Mouse (Mus musculus): Measurements from ENCODE around the gene Capn10.

Gene Capn10

DNA sequence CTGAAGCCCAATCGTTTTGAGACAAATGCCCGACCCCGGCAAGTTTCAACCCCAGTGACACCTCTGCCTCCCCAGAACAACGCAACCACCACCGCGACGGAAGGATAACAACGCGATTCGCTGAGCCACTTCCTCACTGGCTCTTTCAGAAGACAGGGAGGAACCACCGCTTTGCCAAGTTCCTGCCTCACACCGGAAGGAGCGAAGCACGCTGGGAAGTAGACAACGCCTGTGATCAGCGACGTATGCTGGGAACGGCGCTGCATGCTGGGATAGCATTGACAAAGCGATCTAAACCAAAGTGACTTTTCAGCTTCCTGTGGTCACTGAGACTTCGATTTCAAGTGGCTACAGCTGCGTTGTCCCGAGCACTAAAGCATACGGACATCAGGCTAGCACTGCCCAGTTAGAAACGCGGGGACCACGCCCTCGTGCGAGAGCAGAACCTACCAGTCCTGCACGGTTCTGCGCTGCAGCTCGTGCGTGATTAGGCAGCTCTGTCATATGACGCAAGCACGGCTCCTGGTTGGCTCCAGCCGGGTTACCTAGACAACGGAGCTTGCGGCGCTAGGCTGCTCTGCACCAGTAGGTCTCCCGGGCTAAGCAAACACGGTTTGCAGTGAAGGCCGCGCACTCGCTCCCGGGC lies at the start of gene Capn10:
Gene Capn10, plus strand, starts transcription at position 195 of the 646 bp plus-strand sequence.
- DNase-seq = peak; percentile 90

DNA sequence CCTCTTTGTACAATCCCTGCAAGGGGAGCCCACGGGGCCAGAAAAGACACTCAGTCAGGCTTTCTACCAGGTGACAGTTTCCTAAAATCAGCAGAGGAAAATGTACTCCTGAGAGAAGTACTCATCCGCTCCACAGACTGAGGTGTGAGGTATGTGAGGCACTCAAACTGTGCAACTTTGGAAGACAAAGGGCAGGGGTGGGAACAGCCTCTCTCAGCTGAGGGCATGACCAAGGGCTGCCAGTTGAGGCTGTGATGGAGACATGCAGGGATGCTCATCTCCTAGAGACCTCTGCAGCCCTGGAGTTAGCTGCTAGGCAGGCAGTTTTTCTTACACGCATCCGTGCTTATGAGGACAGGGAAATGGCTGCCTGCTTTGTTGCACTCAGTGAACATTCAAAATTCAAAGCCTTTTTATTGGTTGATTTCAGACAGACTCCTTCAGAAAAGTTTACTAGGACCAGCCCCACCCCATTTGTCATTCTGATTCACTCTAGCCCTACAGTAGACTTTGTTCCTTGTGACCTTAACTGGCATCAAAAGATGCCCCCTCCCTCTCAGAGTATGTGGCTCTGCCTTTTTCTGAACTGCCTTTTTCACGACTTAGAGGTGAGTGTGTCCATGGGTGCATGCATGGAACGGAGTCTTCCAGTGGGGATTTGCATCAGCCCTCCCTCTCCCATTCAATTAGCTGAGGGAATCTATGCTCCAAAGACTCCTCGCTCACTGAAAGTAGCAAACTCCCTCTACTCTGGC lies 45.1 kb upstream of the Capn10 start:
- no peak for DNase-seq

DNA sequence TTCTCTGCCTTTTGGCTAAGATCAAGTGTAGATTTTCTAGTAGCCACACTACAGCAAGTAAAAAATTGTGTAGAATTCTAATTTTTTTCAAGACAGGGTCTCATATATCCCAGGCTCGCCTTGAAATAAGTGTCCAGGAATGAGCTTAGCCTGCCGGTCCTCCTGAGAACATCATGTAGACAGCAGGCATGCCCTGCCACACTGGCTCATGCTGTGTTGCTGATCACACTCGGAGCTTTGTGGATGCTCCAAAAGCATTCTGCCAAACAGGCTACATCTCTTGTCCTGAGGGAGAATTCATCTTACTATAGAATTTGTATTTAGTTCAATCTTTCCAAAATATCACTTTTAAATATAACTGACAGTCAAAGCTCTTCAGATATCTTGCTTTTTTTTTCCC lies 41.4 kb upstream of the Capn10 start:
- DNase-seq = no peak

DNA sequence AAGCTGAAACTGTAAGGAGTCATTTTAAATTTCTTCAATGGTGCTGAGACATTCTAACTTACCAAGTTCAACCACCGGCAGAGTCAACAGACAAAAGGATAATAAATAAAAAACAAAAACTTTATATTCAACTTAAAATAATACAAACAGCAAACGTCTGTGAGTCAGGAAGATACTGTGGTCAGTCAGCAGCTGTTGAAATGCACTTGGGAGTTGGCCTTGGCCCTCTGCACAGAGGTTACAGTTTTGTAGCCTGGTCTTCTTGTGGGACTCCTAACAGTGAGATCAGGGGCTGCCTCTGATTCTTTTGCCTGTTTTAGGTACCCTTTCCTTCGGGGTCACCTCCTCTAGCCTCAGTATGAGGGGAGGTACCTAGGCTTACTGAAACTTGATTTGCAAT lies 40.3 kb upstream of the Capn10 start:
- DNase-seq = no peak

DNA sequence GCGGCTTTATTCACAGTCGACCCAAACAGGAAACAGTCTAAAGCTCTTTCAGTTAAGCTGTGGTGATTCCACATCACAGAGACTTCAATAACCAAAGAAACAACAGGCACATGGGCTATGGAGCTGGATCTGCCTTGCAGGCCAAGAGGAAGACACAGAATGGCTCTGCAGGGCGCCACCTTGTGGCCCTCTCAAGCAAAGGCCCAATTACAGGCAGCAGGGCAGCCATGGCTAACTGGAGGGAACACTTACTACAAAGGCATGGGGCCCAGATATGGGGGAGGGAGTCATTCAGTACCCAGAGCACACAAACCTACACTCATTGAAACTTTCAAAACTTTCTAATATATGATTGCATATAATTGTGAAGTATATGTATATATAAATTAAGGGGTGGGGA lies 39.1 kb upstream of the Capn10 start:
- DNase-seq = peak; percentile 87

DNA sequence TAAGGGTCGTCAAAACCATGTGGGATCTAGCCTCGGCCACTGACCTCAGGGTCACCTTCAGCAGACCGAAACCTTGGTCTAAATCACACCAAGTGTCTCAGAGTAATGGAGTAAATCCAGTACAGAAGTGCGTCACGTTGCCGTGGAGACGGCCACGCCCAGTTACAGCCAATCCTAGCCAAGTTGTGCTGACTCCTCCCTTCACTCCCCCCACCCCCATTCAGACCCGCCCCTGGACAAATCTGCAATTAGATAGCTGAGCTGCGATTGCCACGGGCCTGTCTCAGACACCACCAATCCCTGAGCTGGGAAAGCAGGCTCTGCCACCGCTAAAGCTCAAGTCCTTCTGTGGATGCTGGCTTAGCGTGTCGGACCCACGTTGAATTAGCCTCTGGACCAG lies 31.4 kb upstream of the Capn10 start, which contains the start of gene Ankmy1:
Gene Ankmy1, minus strand, starts transcription at position 121 of the 400 bp plus-strand sequence.
- DNase-seq = no peak

DNA sequence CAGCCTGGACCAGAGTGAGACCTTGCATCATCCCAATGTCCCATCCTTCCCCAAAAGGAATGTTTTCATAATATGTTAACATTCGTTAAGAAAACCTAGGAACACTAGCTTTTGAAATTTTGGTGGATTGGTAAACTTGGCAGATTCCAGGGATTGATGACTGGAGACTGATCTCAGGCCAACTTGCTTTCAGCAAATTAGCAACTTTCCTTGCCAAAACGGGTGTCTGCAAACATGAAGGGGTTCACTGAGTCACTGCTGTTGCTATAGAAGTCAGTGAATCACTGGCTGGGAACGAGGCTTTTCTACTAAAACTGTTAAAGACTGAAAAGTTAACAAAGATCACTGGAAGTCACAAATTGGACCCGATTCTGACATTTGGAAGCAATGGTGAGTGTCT lies 30.5 kb upstream of the Capn10 start:
- DNase-seq = no peak

DNA sequence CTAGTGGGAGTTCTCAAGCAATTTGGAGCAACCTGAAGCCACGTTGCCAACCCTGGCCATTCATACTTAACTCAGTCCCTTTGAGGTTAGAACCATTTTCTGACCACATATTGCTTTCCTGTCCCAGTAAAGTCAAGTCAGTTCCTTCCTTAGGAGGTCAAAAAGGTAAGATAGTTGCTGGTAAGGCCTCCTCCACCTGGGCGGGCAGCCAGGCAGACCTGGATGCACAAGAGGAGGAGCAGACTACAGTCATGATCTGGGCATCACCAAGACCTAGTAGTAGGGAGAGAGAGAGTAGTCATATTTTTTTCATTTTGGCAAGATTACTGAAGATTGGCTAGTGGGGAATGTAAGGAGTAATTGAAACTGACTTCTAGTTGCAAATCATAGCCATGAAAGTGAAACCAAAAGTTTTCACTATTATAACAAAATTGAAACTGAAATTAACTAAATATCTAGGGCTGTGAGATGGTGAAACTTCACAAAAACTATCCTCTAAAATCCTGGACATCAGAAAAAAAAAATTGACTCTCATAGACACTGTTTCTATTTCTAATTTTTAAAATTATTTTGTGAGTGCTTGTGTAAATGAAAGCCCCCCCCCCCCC lies 28.4 kb upstream of the Capn10 start:
- no peak for DNase-seq

DNA sequence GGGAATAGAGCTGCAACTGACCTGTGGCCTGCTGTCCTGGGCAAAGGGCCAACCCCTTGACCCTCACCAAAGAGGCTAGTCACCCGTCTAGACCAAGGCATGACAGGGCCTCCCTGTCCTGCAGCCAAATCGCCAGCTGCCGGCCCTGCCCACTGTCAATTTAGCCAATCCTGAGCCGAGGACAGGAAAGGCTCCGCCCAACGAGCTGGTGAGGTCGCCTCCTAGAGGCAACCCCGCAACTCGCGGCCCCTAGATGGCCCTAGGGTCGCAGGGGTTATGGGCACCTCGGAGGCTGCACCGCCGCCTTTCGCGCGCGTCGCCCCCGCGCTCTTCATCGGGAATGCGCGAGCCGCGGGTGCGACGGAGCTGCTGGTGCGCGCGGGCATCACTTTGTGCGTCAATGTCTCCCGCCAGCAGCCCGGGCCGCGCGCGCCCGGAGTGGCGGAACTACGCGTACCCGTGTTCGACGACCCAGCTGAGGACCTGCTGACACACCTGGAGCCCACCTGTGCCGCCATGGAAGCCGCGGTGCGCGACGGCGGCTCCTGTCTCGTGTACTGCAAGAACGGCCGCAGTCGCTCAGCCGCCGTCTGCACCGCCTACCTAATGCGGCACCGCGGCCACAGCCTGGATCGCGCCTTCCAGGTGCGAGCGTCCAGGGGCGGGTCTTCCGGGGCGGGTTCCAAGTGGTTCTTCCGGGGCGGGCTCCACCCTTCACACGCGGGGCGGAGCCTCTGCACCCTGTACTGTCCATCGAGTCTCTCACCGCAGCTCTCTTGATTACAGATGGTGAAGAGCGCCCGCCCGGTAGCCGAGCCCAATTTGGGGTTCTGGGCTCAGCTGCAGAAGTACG lies 27.2 kb upstream of the Capn10 start, which contains the start of gene Dusp28:
Gene Dusp28, plus strand, starts transcription at position 203 of the 853 bp plus-strand sequence.
- DNase-seq = peak; percentile 88

DNA sequence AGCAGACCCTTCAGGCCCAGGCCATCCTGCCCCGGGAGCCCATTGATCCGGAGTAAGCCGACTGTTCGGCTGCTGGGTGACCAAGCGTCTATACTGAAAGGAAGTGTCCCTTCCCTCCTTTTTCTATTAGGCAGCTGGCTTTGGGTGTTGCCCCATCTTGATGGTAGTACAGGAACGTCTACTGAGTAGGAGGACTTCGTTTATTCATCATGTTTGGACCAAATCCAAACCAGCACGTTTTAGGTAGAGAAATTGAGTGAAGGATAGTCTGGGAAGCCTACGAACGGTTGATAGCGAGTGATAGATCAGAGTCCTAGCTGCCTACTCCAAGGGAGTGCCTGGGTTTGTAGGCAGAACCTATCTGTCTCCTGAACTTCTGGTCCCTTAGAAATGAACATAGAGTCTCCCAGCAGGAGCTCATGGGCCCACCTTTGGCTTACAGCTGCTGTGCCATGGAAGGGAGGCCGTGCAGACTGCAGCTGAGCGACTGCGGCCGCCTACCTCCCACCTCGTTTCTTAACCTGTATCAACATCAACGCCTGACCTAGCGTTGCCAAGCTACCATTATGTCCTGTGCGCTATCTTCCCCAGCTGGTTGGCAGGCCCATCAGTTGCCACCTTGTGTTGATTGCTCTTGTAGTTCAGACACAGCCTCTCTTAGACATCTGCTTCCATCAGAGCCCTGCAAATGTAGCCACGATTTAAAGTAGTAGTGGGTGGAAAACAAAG lies 26.4 kb upstream of the Capn10 start:
- no peak for DNase-seq

DNA sequence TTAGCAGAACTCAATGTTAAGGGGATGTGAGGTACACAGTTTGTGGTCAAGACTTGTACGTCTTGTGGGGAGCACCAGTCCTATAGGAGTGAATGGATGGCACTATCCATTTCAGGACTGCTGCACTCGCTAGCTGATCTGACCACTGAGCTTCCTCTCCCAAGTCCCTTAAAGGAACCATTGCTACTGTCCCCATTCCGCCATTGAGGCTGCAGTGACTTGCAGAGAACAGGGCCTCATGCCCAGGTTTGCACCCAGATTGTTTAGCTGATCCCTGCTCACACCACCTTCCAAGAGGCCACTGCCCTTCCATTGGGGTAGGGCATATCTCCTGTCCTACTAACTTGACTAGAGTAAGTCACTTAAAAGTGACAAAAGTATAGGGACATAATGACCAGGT lies 25.5 kb upstream of the Capn10 start:
- no peak for DNase-seq

DNA sequence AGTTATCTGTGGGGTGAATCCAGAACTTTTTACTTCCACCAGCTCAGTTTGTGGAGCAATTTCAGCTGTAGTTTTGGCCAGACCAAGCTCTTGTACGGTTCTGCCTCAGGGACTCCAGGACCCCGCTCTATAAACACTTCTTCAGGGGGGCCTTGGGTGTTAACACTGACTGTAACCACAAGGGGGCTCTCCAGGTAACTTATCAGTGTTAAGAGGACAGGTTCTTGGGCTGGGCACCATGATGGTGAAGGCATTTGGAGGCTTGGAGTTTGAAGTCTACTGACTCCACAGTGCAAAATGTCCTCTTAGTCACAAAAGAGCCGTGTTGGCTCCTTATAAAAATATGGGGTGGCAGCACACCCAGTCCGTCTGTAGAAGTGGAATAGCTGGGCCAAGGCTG lies 25.1 kb upstream of the Capn10 start:
- DNase-seq = no peak

DNA sequence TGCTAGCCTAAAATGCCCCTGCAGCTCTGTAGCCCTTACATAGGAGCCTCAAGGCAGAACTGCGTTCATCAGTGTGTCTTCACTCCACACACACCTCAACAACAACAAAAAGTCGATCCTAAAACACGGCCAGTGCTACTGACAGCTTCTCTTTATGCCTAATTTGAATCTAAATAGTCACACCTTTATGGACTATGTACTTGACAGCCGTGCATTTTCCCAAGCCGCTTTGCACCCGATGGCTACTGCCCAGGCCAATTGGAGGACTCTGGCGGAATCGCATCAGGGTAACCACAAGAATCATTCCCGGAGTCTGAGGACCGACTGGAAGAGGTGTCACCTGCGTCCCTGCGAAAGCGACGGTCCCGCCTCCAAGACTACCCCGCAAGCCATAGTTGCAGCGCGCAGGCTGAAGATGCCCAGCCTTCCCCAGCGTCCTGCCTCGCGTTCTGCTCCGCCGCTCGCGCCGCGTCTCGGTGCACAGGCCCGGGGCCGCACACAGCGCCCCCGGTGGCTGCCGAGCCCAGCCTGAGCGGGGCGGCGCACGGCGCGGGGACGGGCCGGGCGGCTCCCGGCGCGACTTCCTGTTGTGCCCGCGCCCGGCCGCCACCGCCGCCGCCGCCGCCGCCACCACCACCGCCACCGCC lies 23.8 kb upstream of the Capn10 start, which contains the start of gene Rnpepl1:
Gene Rnpepl1, plus strand, starts transcription at position 545 of the 647 bp plus-strand sequence.
- peak; percentile 80 for DNase-seq

DNA sequence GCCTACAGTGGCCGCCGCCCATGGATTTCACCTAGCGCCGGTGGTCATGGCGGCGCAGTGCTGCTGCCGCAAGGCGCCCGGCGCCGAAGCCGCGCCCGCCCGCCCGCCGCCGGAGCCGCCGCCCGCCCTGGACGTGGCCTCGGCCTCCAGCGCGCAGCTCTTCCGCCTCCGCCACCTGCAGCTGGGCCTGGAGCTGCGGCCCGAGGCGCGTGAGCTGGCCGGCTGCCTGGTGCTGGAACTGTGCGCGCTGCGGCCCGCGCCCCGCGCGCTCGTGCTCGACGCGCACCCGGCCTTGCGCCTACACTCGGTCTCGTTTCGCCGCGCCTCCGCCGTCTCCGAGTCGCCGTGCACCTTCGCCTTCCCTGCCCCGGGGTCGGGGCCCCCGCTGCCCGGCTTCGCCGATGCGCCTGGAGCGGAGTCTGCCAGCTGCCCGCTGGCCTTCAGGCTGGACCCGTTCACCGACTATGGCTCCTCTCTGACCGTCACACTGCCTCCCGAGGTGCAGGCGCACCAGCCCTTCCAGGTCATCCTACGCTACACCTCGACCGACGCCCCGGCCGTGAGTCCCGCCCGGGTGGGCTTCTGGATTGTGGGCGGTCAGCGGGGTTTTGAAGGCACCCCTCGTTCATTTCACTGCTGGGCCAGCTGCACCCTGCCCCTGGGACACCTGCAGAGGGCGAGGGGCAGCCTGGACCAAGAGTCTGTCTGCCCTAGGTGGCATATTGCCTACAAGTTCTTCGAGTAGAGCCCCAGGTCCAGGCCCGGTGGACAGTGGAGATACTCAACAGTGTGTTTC lies 23.1 kb upstream of the Capn10 start:
- peak; percentile 79 for DNase-seq

DNA sequence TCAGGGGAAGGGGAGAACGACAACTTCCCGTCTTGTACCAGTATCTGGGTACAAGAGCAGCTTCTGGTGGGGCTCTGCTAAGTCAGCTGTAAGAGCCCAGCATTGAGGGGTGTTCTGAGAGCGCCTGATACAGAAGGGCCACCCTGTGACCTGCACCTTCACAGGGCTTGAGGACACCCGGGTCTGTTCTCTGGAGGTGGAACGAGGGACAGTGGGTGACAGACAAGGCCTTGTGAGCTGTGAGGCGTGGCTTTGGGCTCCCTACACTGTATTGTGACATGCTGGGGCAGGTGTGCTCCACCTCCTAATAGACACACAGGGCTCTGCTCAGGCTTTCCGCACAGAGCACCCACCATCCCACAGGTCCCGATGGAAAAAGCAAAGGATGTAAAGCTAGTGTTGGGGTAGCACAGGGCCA lies 22.4 kb upstream of the Capn10 start:
- no peak for DNase-seq

DNA sequence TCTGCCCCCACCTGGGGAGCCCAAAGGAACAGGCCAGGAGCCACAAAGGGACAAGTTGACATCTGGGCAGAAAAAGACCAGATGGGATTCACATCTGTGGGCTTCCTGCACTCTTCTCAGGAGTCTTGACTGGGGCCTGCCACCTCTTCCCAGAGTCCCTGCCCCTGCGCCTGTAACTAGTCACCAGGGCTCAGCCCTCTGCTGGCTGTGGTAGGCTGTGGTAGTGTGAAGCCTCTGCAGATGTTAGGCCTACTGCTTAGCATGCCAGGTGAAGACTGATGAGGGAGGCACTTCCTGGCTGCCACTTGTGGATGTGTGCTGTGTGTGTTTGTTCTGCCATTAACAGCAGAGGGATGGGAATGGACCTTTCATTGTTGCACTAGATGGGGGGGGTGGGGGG lies 21.9 kb upstream of the Capn10 start:
- DNase-seq = no peak

DNA sequence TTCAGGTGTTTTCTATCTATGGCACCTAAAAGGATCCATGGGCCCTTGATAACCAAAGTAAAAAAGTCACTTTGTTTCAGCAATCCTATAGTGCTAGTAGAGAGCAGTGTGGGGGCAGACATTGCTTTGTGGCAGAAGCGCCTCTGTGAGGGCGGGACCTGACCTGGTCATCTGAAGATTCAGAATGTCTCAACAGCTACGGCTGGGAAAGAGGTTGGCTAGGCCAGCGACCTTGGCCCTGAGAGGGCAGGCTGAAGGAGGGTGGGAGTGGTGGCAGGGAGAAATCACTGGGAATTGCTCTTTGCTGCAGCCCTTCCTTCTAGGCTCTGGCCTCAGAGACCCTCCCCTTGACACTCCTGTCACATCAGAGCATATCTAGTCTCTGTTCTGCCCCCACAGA lies 19.9 kb upstream of the Capn10 start:
- DNase-seq = no peak

DNA sequence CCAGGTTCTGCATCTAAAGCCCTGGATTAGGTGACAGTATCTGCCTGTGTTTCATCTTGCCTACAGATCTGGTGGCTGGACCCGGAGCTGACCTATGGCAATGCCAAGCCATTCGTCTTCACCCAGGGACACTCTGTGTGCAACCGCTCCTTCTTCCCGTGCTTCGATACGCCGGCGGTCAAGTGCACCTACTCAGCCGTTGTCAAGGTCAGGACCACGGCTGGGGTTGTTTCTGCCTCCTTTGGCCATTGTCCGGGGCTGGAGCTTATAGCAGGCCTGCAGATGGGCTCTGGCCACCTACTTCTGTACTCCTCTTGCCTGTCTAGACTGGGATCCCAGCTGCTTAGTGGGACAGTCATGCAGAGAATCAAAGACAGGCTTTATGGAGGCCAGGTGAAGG lies 19.2 kb upstream of the Capn10 start:
- DNase-seq = no peak

DNA sequence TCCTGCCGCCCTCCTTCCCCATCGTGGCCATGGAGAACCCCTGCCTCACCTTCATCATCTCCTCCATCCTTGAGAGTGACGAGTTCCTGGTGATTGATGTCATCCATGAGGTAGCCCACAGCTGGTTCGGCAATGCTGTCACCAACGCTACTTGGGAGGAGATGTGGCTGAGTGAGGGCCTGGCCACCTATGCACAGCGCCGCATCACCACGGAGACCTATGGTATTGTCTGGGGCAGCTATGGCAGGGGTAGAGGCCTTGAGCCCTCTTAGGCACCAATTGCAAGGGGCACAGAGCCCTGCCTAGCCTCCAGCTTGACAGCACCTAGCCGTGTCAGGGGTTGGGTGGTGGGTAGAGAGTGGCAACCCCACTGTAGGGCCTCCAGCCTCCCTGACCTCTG lies 17.5 kb upstream of the Capn10 start:
- no peak for DNase-seq

DNA sequence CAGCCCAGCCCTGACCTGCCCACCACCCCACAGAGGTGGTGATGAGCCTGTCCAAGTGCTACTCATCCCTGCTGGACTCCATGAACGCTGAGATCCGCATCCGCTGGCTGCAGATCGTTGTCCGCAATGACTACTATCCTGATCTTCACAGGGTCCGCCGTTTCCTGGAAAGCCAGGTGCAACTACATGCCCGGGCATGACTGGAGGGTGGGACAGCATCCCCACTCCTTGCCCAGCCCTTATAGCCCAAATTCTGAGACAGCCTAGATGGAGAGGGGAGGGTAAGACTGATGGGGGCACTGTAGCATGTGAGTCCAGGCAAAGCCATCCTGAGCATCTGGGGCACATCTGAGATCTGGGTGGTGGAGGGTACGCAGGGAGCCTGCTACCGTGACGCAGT lies 15.0 kb upstream of the Capn10 start:
- DNase-seq = no peak

DNA sequence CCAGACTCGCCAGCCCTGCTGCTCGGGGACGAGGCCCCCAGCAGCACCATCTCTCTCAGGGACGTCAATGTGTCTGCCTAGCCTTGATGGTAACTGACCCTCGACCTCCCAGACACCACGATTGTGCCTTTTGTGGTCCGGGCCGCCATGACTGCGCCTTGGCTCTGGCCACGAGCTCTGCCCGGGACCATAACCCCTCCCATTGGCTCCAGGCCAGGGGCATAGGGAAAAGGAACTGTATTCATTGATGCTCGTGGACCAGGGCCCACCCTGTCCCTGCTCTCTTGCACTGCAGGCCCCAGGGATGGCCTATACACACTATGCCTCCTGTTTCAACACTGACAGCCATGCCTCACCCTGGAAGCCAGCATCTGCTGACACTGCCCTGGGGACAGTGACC lies 14.4 kb upstream of the Capn10 start:
- DNase-seq = no peak

Data from cerebellum, adult 11 months (tissue).